Mouse (Mus musculus): ENCODE data around the gene Olfr1090.

The Olfr1090 gene

DNA sequence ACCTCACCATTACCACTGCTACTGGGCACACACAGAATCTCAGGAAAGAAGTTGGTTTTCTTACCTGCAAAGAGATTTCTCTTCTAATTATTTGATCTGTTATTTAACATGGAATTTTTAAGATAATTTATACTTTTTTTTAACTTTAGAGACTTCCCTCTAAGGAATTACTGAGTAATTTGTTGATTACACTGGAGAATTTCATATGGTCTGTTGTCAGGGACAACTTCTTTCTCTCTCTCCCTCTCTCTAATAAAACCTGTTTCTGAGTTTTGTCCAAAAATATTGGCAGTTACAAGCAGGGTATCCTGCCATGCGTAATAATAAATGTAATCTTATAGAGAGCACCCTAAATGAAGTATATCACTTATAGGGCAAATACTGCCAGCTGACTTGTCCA, at the start of gene Olfr1090:
TSS of gene Olfr1090 (minus strand) at position 101 of the 400 bp plus-strand sequence.
- no peak for DNase-seq (ENCODE audit: low read depth, low spot score)

- DNase-seq (ENCODE audit: low read depth, low spot score) = no peak
These were observed 23.4 kb upstream of the Olfr1090 start, which contains the start of gene Olfr1093 for GRCm38 (mm10) chr2:86782179-86782578. Gene Olfr1093, plus strand, starts transcription at chr2:86782479.

DNA sequence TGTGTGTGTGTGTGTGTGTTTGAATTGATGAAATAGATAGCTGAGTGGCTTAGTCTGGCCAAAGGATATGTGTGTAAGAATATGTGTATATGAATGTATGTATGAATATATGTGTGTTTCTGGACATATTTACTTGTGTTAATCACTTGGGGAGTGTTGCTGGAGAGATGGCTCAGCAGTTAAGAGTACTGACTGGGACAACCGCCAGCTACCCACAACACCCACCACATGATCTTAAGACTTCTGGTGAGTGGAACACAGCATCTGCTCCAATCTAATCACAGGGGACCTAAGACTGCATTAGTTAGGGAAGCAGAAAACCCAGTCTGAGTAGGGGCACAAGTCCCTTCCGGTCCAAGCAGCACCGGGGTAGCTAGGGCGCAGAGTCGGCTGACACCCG, 2.3 kb upstream of the Olfr1090 start:
- DNase-seq (ENCODE audit: low read depth, low spot score) = peak; percentile 48

GRCm38 (mm10) chr2:86733601-86734000, 25.2 kb downstream of the Olfr1090 start, which contains the start of gene Olfr1089:
Gene Olfr1089, minus strand, starts transcription at chr2:86733701.
- no peak for DNase-seq (ENCODE audit: low read depth, low spot score)
